Mouse (Mus musculus) hindbrain, embryonic 12.5 days (tissue): ENCODE measurements around the gene Ltb4r2. TPM values are rescaled to one million over a fixed set of nuclear protein-coding genes. Genes with fewer than 3 reads are reported as not detected.

Source experiments
- ATAC-seq: fragments of 200-750 bp; cut with Nextera tagmentation; 2 replicates; pipeline ENCODE4 v1.8.0; 2017; ENCODE audit warnings: moderate TSS enrichment; ENCODE audit not compliant: low FRiP score
- H3K27ac ChIP-seq: fragments of 300-500 bp; sonication (generic); 2 replicates; pipeline ENCODE4 v1.5.1; 2016; ENCODE audit warnings: mild to moderate bottlenecking
- H3K27me3 ChIP-seq: fragments of 300-500 bp; sonication (generic); 2 replicates; pipeline ENCODE4 v1.6.1; 2016; ENCODE audit warnings: mild to moderate bottlenecking
- H3K36me3 ChIP-seq: fragments of 300-500 bp; sonication (generic); 2 replicates; pipeline ENCODE4 v1.6.1; 2016; ENCODE audit warnings: mild to moderate bottlenecking
- H3K4me1 ChIP-seq: fragments of 300-500 bp; sonication (generic); 2 replicates; pipeline ENCODE4 v1.6.1; 2016
- H3K4me2 ChIP-seq: fragments of 300-500 bp; sonication (generic); replicated peaks from 2 replicates; pipeline ENCODE4 v1.6.1; 2016; ENCODE audit warnings: mild to moderate bottlenecking
- H3K4me3 ChIP-seq: fragments of 300-500 bp; sonication (generic); 2 replicates; pipeline ENCODE4 v1.5.1; 2016; ENCODE audit warnings: mild to moderate bottlenecking
- H3K9ac ChIP-seq: fragments of 300-500 bp; sonication (generic); 2 replicates; pipeline ENCODE4 v1.6.1; 2016; ENCODE audit warnings: mild to moderate bottlenecking, moderate library complexity
- H3K9me3 ChIP-seq: fragments of 300-500 bp; sonication (generic); replicated peaks from 2 replicates; pipeline ENCODE4 v1.6.1; 2016; ENCODE audit warnings: mild to moderate bottlenecking
- WGBS: fragments of 180-500 bp; shearing (Covaris S2); methylation state at CpG from one replicate; pipeline ENCODE4 v1.1.7; 2016; 5-methylcytosine and 5-hydroxymethylcytosine counted together
- polyA plus RNA-seq: library from polyadenylated mRNA; unstranded; fragments of >200 nt; fragmentation: Nextera tagmentation; extraction: Ambion mirVana; gene quantifications from 2 replicates; pipeline ENCODE4 v1.2.1, GENCODE M21; 2016

The Ltb4r2 gene
- polyA plus RNA-seq, 1 experiment from 2014 or later, result 0.57 TPM

GRCm38 (mm10) chr14:55787731-55788130 lies 26.5 kb downstream of the Ltb4r2 start:
- Histone ChIP-seq H3K9ac (no peak overlapping the region), H3K9me3 (no peaks in the 10 kb centered on the region), H3K27ac (no peak overlapping the region), H3K4me3 (0 out of 2 replicates have a peak overlapping the region, but pooled peaks have one; percentile 32), H3K36me3 (no peaks in the 10 kb centered on the region), H3K4me1 (peaks cover 13% of the 10 kb centered on the region), H3K27me3 (peaks cover 77% of the 10 kb centered on the region), H3K4me2 (peak overlapping the region; percentile 48)
- ATAC-seq, result no peak
- 35% methylated on average over 11 of the region's 11 CpGs for WGBS

GRCm38 (mm10) chr14:55788256-55789050 lies 27.2 kb downstream of the Ltb4r2 start, which contains the start of gene Ripk3:
Gene Ripk3 (minus strand): TSS chr14:55788865.
- H3K36me3 ChIP-seq, result no peaks in the 10 kb centered on the region
- 0 out of 2 replicates have a peak within 1 kb of the TSS, but pooled peaks have one; percentile 14 for H3K9ac ChIP-seq
- 4% methylated on average over 40 of the region's 40 CpGs for WGBS
- peak within 1 kb of the TSS; percentile 32 for H3K4me3 ChIP-seq
- no peak for ATAC-seq
- H3K4me2 ChIP-seq, result peak within 1 kb of the TSS; percentile 48
- no peak within 1 kb of the TSS for H3K27ac ChIP-seq
- H3K4me1 ChIP-seq, result peaks cover 11% of the 10 kb centered on the region
- peaks cover 69% of the 10 kb centered on the region for H3K27me3 ChIP-seq
- no peaks in the 10 kb centered on the region for H3K9me3 ChIP-seq

GRCm38 (mm10) chr14:55793461-55793860 lies 32.2 kb downstream of the Ltb4r2 start:
- WGBS, result 83% methylated on average over 2 of the region's 2 CpGs
- ATAC-seq, result no peak

GRCm38 (mm10) chr14:55793946-55794345 lies 32.7 kb downstream of the Ltb4r2 start:
- no peak overlapping the region for H3K4me2 ChIP-seq
- WGBS, result 71% methylated on average over 2 of the region's 2 CpGs
- peaks cover 14% of the 10 kb centered on the region for H3K27me3 ChIP-seq
- H3K36me3 ChIP-seq, result no peaks in the 10 kb centered on the region
- ATAC-seq, result no peak
- no peaks in the 10 kb centered on the region for H3K4me1 ChIP-seq
- H3K27ac ChIP-seq, result no peak overlapping the region
- H3K4me3 ChIP-seq, result no peak overlapping the region
- no peaks in the 10 kb centered on the region for H3K9me3 ChIP-seq
- H3K9ac ChIP-seq, result no peak overlapping the region

More at GRCm38 (mm10) chr14:55793461-55793860, 32.2 kb downstream of the Ltb4r2 start:
- H3K27me3 ChIP-seq, result peaks cover 19% of the 10 kb centered on the region
- no peak overlapping the region for H3K4me3 ChIP-seq
- H3K4me2 ChIP-seq, result no peak overlapping the region
- H3K36me3 ChIP-seq, result no peaks in the 10 kb centered on the region
- H3K27ac ChIP-seq, result no peak overlapping the region
- H3K4me1 ChIP-seq, result peaks cover under 1% of the 10 kb centered on the region
- no peak overlapping the region for H3K9ac ChIP-seq
- H3K9me3 ChIP-seq, result no peaks in the 10 kb centered on the region

GRCm38 (mm10) chr14:55795380-55796163 lies 34.3 kb downstream of the Ltb4r2 start:
- 87% methylated on average over 15 of the region's 15 CpGs for WGBS
- Histone ChIP-seq H3K4me1 (no peaks in the 10 kb centered on the region), H3K27ac (no peak overlapping the region), H3K4me3 (no peak overlapping the region), H3K9ac (no peak overlapping the region), H3K36me3 (no peaks in the 10 kb centered on the region), H3K27me3 (no peaks in the 10 kb centered on the region; the same call in 1 of the 2 replicates), H3K4me2 (no peak overlapping the region), H3K9me3 (no peaks in the 10 kb centered on the region)
- no peak for ATAC-seq

Other genes starting within 250 kb of the Ltb4r2 start
- not detected in 2 replicates for gene Nrl, start 236.4 kb upstream of the Ltb4r2 start, polyA plus RNA-seq
- gene Pck2, start 221.2 kb upstream of the Ltb4r2 start, polyA plus RNA-seq, result 22.3 and 23.6 TPM in 2 replicates
- gene Dcaf11, start 201.4 kb upstream of the Ltb4r2 start, polyA plus RNA-seq, result 104 and 106 TPM in 2 replicates
- gene A730061H03Rik, start 201.0 kb upstream of the Ltb4r2 start, polyA plus RNA-seq, result 0.62 TPM in 1 of 2 replicates, not detected in the other
- gene Fitm1, start 185.8 kb upstream of the Ltb4r2 start, polyA plus RNA-seq, result 1.4 and 4.2 TPM in 2 replicates
- 132 and 133 TPM in 2 replicates for gene Psme1, start 183.3 kb upstream of the Ltb4r2 start, polyA plus RNA-seq
- 8.5 and 9.0 TPM in 2 replicates for gene Emc9, start 176.1 kb upstream of the Ltb4r2 start, polyA plus RNA-seq
- gene Psme2, start 170.3 kb upstream of the Ltb4r2 start, polyA plus RNA-seq, result 201 and 234 TPM in 2 replicates
- 21.2 and 23.7 TPM in 2 replicates for gene Rnf31, start 169.7 kb upstream of the Ltb4r2 start, polyA plus RNA-seq
- 9.9 and 10.7 TPM in 2 replicates for gene Irf9, start 157.9 kb upstream of the Ltb4r2 start, polyA plus RNA-seq
- 14.9 and 15.9 TPM in 2 replicates for gene Rec8, start 143.4 kb upstream of the Ltb4r2 start, polyA plus RNA-seq
- gene Ipo4, start 125.5 kb upstream of the Ltb4r2 start, polyA plus RNA-seq, result 79.0 and 91.0 TPM in 2 replicates
- gene Gm49378, start 123.5 kb upstream of the Ltb4r2 start, polyA plus RNA-seq, result 2.4 and 3.2 TPM in 2 replicates
- 69.4 and 69.8 TPM in 2 replicates for gene Tm9sf1, start 117.6 kb upstream of the Ltb4r2 start, polyA plus RNA-seq
- gene Tssk4, start 111.2 kb upstream of the Ltb4r2 start, polyA plus RNA-seq, result 0.50 and 0.52 TPM in 2 replicates
- gene Mdp1, start 100.9 kb upstream of the Ltb4r2 start, polyA plus RNA-seq, result 63.7 and 65.4 TPM in 2 replicates
- 57.0 and 58.2 TPM in 2 replicates for gene Gmpr2, start 89.5 kb upstream of the Ltb4r2 start, polyA plus RNA-seq
- 506 and 544 TPM in 2 replicates for gene Nedd8, start 89.3 kb upstream of the Ltb4r2 start, polyA plus RNA-seq
- gene Tinf2, start 79.6 kb upstream of the Ltb4r2 start, polyA plus RNA-seq, result 42.8 and 43.1 TPM in 2 replicates
- gene Tgm1, start 47.5 kb upstream of the Ltb4r2 start, polyA plus RNA-seq, result 0.48 and 0.90 TPM in 2 replicates
- gene Rabggta, start 39.2 kb upstream of the Ltb4r2 start, polyA plus RNA-seq, result 36.6 and 38.1 TPM in 2 replicates
- gene Dhrs1, start 15.7 kb upstream of the Ltb4r2 start, polyA plus RNA-seq, result 73.2 and 75.0 TPM in 2 replicates
- 42.0 and 47.5 TPM in 2 replicates for gene Nop9, start 15.7 kb upstream of the Ltb4r2 start, polyA plus RNA-seq
- gene Cideb, start 3.0 kb upstream of the Ltb4r2 start, polyA plus RNA-seq, result 0.36 and 0.56 TPM in 2 replicates
- 0.72 TPM in 1 of 2 replicates, not detected in the other for gene Ltb4r1, start 4.5 kb downstream of the Ltb4r2 start, polyA plus RNA-seq
- 15.7 and 19.5 TPM in 2 replicates for gene Adcy4, start 22.7 kb downstream of the Ltb4r2 start, polyA plus RNA-seq
- gene Ripk3, start 27.4 kb downstream of the Ltb4r2 start, polyA plus RNA-seq, result 10.8 and 13.5 TPM in 2 replicates
- 42.4 and 45.2 TPM in 2 replicates for gene Nfatc4, start 61.7 kb downstream of the Ltb4r2 start, polyA plus RNA-seq
- 30.4 and 35.8 TPM in 2 replicates for gene Nynrin, start 92.6 kb downstream of the Ltb4r2 start, polyA plus RNA-seq
- gene Cbln3, start 123.0 kb downstream of the Ltb4r2 start, polyA plus RNA-seq, result 0.05 and 0.35 TPM in 2 replicates
- 22.4 and 23.5 TPM in 2 replicates for gene Khnyn, start 123.5 kb downstream of the Ltb4r2 start, polyA plus RNA-seq
- gene Sdr39u1, start 138.9 kb downstream of the Ltb4r2 start, polyA plus RNA-seq, result 63.5 and 68.3 TPM in 2 replicates
- not detected in 2 replicates for gene Cma1, start 183.2 kb downstream of the Ltb4r2 start, polyA plus RNA-seq
- gene Cma2, start 189.6 kb downstream of the Ltb4r2 start, polyA plus RNA-seq, result not detected in 2 replicates